Mouse (Mus musculus): Measurements from ENCODE around the gene Plp2.

DNA sequence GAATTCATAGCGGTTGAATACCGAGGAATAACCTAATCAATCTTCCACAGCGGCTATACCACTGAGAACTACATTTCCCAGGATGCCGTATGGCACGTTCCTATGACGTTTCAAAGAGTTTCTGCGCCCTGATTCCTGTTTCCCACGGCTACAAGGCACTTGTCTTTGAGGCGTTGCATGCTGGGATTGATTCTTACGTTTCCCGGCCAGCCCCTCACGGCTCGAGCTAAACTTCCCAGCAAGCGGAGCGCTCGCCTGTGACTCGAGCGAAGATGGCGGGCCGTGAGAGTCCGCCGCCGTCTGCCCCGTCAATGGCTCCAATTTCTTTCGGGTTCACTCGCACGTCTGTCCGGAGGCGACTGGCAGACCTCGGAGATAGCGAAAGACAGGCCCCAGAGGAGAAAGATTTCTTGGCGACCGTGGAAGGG is 25.8 kb upstream of the Plp2 start, which contains the start of gene Gpkow:
- TF ChIP-seq CTCF (IDR thresholded peaks at IDR 0.05; ENCODE audit: control insufficient read depth, insufficient read depth, insufficient read length) (no peak), MYOG (IDR thresholded peaks at IDR 0.05; ENCODE audit: control insufficient read depth, extremely low read depth, insufficient read length) (no peak), MYOD1 (IDR thresholded peaks at IDR 0.05; ENCODE audit: control insufficient read depth, insufficient read length, low read depth) (no peak), USF1 (IDR thresholded peaks at IDR 0.05; ENCODE audit: low read depth) (no peak), MAX (IDR thresholded peaks at IDR 0.05) (no peak), CEBPB (IDR thresholded peaks at IDR 0.05; ENCODE audit: low read depth) (no peak)
